Mouse (Mus musculus): ENCODE results near the gene Serinc3.

DNA sequence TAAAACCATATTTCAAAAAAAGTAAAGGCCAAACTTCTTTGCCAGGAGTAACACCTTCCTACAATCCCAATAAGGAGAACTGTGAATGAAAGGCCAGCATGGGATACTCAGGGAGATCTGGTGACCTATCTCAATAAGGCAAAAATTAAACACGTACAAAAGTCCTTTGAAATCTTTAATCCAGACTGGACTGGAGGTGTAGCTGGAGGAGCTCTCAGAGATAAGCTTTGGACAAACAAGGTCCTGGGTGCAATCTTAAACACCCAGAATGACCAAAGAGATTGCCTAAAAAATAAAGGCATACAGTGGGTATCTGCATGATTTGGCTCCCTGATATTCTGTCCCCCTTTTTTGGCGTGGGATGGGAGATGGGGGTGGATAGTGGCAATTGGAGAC lies 1.4 kb downstream of the Serinc3 start:
- TF ChIP-seq GATA1 (IDR thresholded peaks at IDR 0.05; ENCODE audit: borderline replicate concordance, low read length) (no peak), FLI1 (IDR thresholded peaks at IDR 0.05; ENCODE audit: low read length) (no peak)

Measured in megakaryocyte, embryonic 14.5 days (primary cell).